Mouse (Mus musculus) Muller cell, postnatal 12 days (primary cell): ENCODE measurements at regions not wholly inside any gene's neighbourhood (a gene's known extent, or its start where the extent isn't known, plus 50 kb on each side); places are given as distances from the start of the nearest gene placed in this dataset.

Experiments
- DNase-seq: peaks from one replicate; pipeline ENCODE4 v3.0.0-alpha.2; 2015; ENCODE audit errors: inconsistent ontology term

- no peak for DNase-seq
Measured at GRCm38 (mm10) chr12:68879425-68879824, 279.6 kb downstream of the Rps29 start.

DNA sequence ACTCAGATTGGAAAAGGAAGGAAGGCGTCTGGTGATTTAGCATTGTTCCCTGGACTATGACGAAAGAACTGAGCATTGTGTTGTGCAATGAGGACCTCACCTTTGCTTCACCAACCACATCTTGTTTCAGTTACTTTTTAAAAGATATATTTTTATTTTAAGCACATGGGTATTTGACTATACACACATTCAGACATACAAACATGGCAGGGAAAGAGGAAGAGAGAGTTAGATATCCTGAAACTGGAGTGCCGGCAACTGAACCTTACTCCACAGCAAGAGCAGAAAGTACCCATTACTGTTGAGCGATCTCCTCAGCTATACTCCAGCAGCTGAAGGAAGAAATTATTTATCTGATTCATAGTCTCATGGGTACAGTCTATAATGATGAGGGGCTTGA, 287.7 kb downstream of the Rps29 start:
- no peak for DNase-seq

GRCm38 (mm10) chr12:68862991-68863356, 296.0 kb downstream of the Rps29 start:
- no peak for DNase-seq

- peak; percentile 34 for DNase-seq
Measured at GRCm38 (mm10) chr12:68862313-68862990, 296.5 kb downstream of the Rps29 start.

DNA sequence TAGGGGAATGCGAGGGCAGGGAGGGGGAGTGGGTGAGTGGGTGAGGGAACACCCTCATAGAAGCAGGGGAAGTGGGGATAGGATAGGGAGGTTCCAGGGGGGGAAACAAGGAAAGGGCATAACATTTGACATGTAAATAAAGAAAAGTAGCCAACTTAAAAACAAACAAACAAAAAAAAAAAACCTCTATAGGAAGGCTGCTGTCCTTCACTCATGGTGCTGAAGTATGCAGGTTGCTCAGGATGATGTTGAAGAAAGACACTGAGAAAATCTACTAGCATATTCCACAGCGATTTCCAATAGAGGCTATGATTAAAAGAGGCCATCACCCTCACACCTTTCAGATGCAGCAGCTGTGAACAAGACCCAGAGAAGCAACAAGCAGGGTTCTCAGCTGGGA, 298.7 kb downstream of the Rps29 start:
- no peak for DNase-seq

DNA sequence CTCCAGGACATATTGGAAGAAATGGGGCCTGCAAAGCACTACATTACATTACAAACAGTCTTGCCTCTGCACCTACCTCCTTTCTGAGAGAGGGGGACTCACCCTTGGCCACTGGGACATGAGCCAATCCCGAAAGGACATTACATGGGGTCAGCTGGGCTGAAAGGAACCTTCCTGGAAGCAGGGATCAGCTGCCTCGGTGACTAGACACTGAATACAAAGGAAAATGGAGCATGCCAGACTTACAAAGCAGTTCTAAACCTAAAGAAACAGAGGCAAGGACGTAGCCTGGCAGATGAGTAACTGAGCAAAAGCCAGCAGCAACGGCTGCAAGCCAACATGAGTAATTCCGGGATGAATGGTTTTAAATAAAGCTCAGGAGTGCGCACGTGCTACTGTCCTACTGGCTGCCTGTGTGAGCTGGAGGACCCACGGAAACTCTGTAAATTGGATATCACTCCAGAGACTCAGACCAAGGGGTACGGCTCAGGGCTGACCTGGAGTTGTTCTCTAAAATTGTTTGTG, 309.3 kb downstream of the Rps29 start:
- DNase-seq = peak; percentile 24

DNA sequence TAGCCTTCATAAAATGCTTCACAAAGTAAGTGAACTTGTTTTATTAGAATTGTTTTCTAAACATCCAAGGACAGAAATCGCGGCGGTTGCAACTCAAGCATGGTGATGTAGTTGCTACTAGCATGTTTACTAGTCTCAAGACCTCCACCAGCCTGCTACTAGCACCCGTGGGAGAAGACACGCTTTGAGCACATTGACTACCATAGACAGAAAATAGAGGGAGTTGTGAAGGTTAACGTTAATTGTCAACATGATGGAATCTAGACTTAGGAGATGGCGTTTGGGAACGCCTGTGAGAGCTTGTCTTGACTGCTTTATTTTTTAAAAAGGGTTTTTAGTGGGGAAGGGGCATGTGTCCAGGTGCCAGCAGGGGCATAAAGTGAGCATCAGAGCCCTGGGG, 318.2 kb downstream of the Rps29 start:
- DNase-seq = no peak

GRCm38 (mm10) chr12:68840156-68840555, 318.8 kb downstream of the Rps29 start:
- no peak for DNase-seq

DNA sequence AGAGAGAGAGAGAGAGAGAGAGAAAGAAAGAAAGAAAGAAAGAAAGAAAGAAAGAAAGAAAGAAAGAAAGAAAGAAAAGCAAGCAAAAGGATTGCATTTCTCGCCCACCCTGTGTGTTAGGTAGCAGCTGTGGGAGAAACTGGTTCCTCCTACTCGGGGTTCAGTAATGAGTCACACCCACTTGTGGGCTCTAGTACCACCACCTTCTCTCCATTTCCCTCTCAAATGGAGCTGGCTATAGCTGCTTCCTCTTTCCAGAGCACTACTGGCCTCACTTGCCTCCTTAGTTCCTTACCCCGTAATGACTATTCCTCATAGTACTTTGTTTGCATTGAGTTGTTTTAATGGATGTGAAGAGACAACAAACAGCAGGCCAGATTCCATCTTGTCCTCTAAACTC, 323.0 kb downstream of the Rps29 start:
- DNase-seq = no peak

DNA sequence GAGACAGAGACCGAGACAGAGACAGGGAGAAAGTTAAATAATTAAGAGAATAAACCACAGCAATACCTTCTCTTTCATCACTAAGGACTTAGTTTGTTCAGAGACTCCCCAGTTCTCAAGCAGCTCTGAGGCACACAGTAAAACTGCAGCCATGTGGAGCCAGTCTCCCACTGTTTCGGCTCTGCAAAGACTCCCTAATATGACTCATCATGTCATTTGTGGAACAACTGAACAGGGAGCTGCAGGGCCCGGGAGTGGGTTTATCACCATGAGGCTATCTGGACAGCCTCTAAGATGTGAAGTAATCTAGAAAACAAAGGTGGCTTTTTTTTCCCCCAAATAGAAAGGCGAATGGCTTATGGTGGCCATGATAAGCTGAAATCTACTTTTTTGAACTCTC, 325.1 kb downstream of the Rps29 start:
- DNase-seq = peak; percentile 26

- DNase-seq = no peak
Measured at GRCm38 (mm10) chr12:68829404-68829803, 329.6 kb downstream of the Rps29 start.

DNA sequence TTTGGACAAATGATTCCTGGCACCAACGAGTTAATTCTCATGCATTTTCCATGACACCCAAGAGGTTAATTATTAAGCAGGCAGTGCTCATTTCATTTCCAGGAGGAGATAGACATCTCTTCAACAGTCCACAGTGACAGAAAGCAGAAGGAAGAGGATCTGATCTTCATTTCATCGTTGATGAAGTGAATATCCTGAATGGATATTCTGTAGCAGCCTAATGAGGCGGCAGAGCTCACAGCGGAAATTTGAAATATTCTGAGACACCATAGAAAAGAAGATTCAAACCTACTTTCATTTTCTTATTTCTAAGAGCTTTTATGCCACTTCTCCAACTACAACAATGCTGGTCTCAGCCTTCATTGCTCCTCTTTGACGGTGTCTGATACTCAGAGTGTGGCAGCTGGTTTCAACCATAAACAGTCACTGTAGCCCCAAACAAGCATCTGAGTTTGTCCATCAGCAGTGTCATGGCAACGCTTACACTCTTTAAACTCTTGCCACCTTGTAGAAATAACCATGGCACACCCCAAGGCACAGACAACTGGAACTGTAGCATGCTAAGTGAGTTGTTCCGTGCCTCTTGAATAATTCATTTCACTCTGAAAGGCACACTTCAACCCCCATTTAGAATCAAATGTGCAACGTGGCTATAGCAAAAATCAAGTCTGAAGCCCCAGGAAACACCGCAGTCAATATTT, 331.3 kb downstream of the Rps29 start:
- DNase-seq = no peak

GRCm38 (mm10) chr12:68794396-68794795, 364.6 kb downstream of the Rps29 start:
- DNase-seq = no peak

- no peak for DNase-seq
Measured at GRCm38 (mm10) chr12:68783636-68784035, 375.4 kb downstream of the Rps29 start.

- DNase-seq = no peak
Measured at GRCm38 (mm10) chr12:68775503-68775902, 383.5 kb downstream of the Rps29 start.

- DNase-seq = no peak
Measured at GRCm38 (mm10) chr12:68774800-68775199, 384.2 kb downstream of the Rps29 start.

DNA sequence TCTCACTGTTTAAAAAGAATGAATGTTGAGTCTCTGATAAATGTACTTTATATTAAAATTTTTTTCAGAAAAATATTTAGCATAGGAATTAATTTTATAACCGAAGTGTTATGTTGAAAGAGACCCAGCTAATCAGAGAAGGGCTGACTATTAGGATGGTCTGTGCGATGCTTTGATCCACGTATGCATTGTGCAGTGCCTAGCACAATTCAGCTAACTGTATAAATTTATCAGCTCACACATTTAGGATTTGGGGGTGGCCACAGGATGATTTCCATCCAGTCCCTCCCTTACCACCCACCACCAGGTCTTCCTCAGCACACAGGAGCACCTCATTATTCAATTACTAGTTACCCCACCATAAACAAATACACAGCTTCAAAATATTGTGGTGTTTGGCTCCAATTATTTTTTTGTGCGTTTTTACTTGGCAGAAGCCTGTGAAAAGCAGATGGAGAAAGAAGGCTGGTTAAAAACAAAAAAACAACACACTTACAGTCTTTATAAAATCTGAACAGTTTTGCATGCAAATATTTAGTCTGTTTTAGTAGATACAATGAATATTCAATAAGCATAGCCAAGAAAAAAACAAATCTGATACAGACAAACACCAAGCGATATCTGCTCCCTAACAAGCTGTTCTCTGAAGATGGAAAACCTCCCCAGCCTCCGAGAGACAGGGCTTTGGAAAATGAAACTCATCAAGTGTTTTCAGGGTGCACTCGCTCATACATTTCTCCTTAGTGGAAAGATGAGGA, 400.5 kb downstream of the Rps29 start:
- no peak for DNase-seq

GRCm38 (mm10) chr12:68728882-68729281, 430.1 kb downstream of the Rps29 start:
- DNase-seq = peak; percentile 60

GRCm38 (mm10) chr12:68718946-68719345, 440.0 kb downstream of the Rps29 start:
- peak; percentile 83 for DNase-seq

DNA sequence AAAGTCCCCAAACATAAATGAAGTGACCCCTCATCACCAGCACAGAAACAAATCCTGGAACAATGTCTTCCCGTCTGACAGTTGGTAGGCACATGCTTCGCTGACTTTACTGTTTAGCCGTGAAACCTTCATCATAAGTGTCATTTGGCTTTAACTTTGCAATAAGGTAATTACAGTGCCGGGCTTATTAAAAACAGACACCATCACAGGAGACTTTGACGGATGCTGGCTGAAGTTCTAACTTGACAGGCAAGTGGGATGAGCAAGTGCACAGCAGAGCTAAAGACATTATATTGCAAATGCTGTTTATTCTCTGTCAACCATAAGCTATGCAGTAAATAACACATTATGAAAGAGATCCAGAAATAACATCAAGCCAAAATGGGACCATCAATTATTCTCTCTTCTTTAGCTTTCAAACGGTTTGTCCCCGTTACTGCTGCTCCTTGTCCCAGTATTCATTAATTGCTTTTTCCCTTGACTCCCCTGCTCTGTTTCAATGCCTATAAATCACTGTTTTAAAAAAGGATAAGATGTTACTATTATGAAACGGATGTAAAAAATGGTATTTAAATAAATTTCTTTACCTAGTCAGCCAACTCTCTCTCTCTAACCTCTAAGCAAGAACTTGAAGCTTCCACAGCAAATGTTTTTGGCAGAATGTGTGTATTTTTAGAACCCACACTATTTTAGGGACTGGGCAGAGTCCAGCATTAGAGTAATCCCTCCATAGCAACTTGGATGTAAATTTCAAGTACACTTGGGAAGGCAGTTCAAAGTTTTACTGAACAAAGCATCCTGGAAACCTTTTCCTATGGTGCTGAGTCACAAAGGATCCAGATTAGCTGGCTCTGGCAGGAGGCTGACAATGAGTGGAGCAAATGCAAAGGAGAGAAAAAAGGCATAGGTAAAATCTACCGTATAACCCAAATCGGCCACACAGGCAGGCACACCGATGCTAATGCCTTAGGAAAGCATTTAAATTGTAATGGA, 464.4 kb downstream of the Rps29 start:
- no peak for DNase-seq

DNA sequence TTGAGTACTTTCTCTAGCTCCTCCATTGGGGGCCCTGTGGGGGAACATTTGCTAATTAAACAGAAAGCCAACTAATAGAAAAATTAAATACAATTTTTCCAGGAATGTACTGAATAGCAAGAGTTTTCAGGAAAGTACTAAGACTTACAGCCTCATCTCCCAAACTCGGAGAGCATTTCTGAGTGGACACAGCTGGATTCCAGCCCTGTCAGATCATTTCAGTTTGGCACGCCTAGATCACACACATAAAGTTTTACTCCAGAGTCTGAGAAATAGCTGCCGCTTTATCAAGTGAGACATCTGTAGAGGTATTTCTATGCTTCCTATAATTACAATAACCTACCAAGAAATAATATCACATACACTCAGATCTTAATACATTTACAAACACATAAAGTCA, 470.7 kb downstream of the Rps29 start:
- no peak for DNase-seq
